Mouse (Mus musculus): Measurements from ENCODE around the gene Khdc4. TPM values are rescaled to one million over a fixed set of nuclear protein-coding genes. Genes with fewer than 3 reads are reported as not detected.

Gene Khdc4
- polyA plus RNA-seq, 1 experiment from 2014 or later, result 81.0 TPM

GRCm38 (mm10) chr3:88664095-88664494 is 21.5 kb upstream of the Khdc4 start:
- Histone ChIP-seq H3K27ac (no peak overlapping the region), H3K9me3 (no peaks in the 10 kb centered on the region), H3K4me1 (no peaks in the 10 kb centered on the region), H3K9ac (no peak overlapping the region), H3K27me3 (replicated peaks) (no peaks in the 10 kb centered on the region), H3K4me3 (replicated peaks) (no peak overlapping the region), H3K36me3 (no peaks in the 10 kb centered on the region), H3K4me2 (no peak overlapping the region)
- WGBS, result 71% methylated on average over 4 of the region's 4 CpGs
- no peak for ATAC-seq (ENCODE audit: insufficient read depth, low FRiP score, low read depth)

- ATAC-seq (ENCODE audit: insufficient read depth, low FRiP score, low read depth), result peak; percentile 68; the same call in 1 of the 2 replicates
- Histone ChIP-seq H3K4me1 (no peaks in the 10 kb centered on the region), H3K27me3 (replicated peaks) (no peaks in the 10 kb centered on the region), H3K9ac (peak overlapping the region; percentile 18; the same call in 1 of the 2 replicates), H3K27ac (no peak overlapping the region), H3K4me2 (peak overlapping the region; percentile 72), H3K36me3 (no peaks in the 10 kb centered on the region), H3K4me3 (replicated peaks) (peak overlapping the region; percentile 31), H3K9me3 (no peaks in the 10 kb centered on the region)
- 9% methylated on average over 11 of the region's 11 CpGs for WGBS
Measured at GRCm38 (mm10) chr3:88677399-88677798, 8.2 kb upstream of the Khdc4 start.

- no peaks in the 10 kb centered on the region for H3K9me3 ChIP-seq
- H3K27me3 ChIP-seq (replicated peaks), result no peaks in the 10 kb centered on the region
- H3K36me3 ChIP-seq, result peaks cover 6% of the 10 kb centered on the region; the same call in 1 of the 2 replicates
- peak overlapping the region; percentile 57; the same call in 1 of the 2 replicates for H3K27ac ChIP-seq
- no peak overlapping the region for H3K4me2 ChIP-seq
- no peak for ATAC-seq (ENCODE audit: insufficient read depth, low FRiP score, low read depth)
- WGBS, result 87% methylated on average over 2 of the region's 2 CpGs
- no peak overlapping the region for H3K4me3 ChIP-seq (replicated peaks)
- no peak overlapping the region for H3K9ac ChIP-seq
- peaks cover 2% of the 10 kb centered on the region; the same call in 1 of the 2 replicates for H3K4me1 ChIP-seq
Measured at GRCm38 (mm10) chr3:88683814-88684213, 1.8 kb upstream of the Khdc4 start.

- H3K9ac ChIP-seq, result no peak overlapping the region
- peak overlapping the region; percentile 52 for H3K4me2 ChIP-seq
- peaks cover 9% of the 10 kb centered on the region; the same call in 1 of the 2 replicates for H3K36me3 ChIP-seq
- ATAC-seq (ENCODE audit: insufficient read depth, low FRiP score, low read depth), result no peak
- no peaks in the 10 kb centered on the region for H3K27me3 ChIP-seq (replicated peaks)
- H3K27ac ChIP-seq, result peak overlapping the region; percentile 97
- peak overlapping the region; percentile 80 for H3K4me3 ChIP-seq (replicated peaks)
- 51% methylated on average over 8 of the region's 8 CpGs for WGBS
- H3K4me1 ChIP-seq, result peaks cover 2% of the 10 kb centered on the region; the same call in 1 of the 2 replicates
- H3K9me3 ChIP-seq, result no peaks in the 10 kb centered on the region
Measured at GRCm38 (mm10) chr3:88684236-88684979, 1.2 kb upstream of the Khdc4 start.

- H3K9ac ChIP-seq, result peak overlapping the region; percentile 90
- peak overlapping the region; percentile 97 for H3K27ac ChIP-seq
- ATAC-seq (ENCODE audit: insufficient read depth, low FRiP score, low read depth), result peak; percentile 48
- no peaks in the 10 kb centered on the region for H3K9me3 ChIP-seq
- no peaks in the 10 kb centered on the region for H3K27me3 ChIP-seq (replicated peaks)
- peaks cover 2% of the 10 kb centered on the region; the same call in 1 of the 2 replicates for H3K4me1 ChIP-seq
- H3K4me3 ChIP-seq (replicated peaks), result peak overlapping the region; percentile 80
- peak overlapping the region; percentile 83 for H3K4me2 ChIP-seq
- H3K36me3 ChIP-seq, result peaks cover 19% of the 10 kb centered on the region; the same call in 1 of the 2 replicates
- WGBS, result under 1% methylated on average over 45 of the region's 45 CpGs
Measured at GRCm38 (mm10) chr3:88685958-88686451, 402 bp downstream of the Khdc4 start.

- Histone ChIP-seq H3K27me3 (replicated peaks) (no peaks in the 10 kb centered on the region), H3K36me3 (peaks cover 19% of the 10 kb centered on the region; the same call in 1 of the 2 replicates), H3K27ac (peak overlapping the region; percentile 97; the same call in 1 of the 2 replicates), H3K9ac (peak overlapping the region; percentile 90), H3K4me2 (peak overlapping the region; percentile 83), H3K4me1 (peaks cover 2% of the 10 kb centered on the region; the same call in 1 of the 2 replicates), H3K4me3 (replicated peaks) (peak overlapping the region; percentile 80), H3K9me3 (no peaks in the 10 kb centered on the region)
- 12% methylated on average over 13 of the region's 13 CpGs for WGBS
- ATAC-seq (ENCODE audit: insufficient read depth, low FRiP score, low read depth), result no peak
Measured at GRCm38 (mm10) chr3:88686734-88687611, 1.4 kb downstream of the Khdc4 start.

- H3K36me3 ChIP-seq, result peaks cover 34% of the 10 kb centered on the region
- no peak overlapping the region for H3K9ac ChIP-seq
- H3K27me3 ChIP-seq (replicated peaks), result no peaks in the 10 kb centered on the region
- peaks cover 2% of the 10 kb centered on the region; the same call in 1 of the 2 replicates for H3K4me1 ChIP-seq
- no peak for ATAC-seq (ENCODE audit: insufficient read depth, low FRiP score, low read depth)
- H3K27ac ChIP-seq, result no peak overlapping the region
- H3K9me3 ChIP-seq, result no peaks in the 10 kb centered on the region
- 84% methylated on average over 5 of the region's 5 CpGs for WGBS
- H3K4me3 ChIP-seq (replicated peaks), result no peak overlapping the region
- no peak overlapping the region for H3K4me2 ChIP-seq
Measured at GRCm38 (mm10) chr3:88689079-88689478, 3.5 kb downstream of the Khdc4 start.

- no peaks in the 10 kb centered on the region for H3K27me3 ChIP-seq (replicated peaks)
- no peak overlapping the region for H3K4me2 ChIP-seq
- H3K4me3 ChIP-seq (replicated peaks), result no peak overlapping the region
- no peak overlapping the region for H3K27ac ChIP-seq
- no peaks in the 10 kb centered on the region for H3K9me3 ChIP-seq
- no peaks in the 10 kb centered on the region for H3K4me1 ChIP-seq
- ATAC-seq (ENCODE audit: insufficient read depth, low FRiP score, low read depth), result no peak
- H3K36me3 ChIP-seq, result peaks cover 73% of the 10 kb centered on the region
- no peak overlapping the region for H3K9ac ChIP-seq
Measured at GRCm38 (mm10) chr3:88695545-88695944, 9.9 kb downstream of the Khdc4 start.

GRCm38 (mm10) chr3:88698051-88698450 is 12.4 kb downstream of the Khdc4 start:
- H3K4me2 ChIP-seq, result no peak overlapping the region
- no peak overlapping the region for H3K4me3 ChIP-seq (replicated peaks)
- WGBS, result 85% methylated on average over 1 of the region's 1 CpGs
- no peak overlapping the region for H3K27ac ChIP-seq
- H3K9ac ChIP-seq, result no peak overlapping the region
- H3K27me3 ChIP-seq (replicated peaks), result no peaks in the 10 kb centered on the region
- H3K4me1 ChIP-seq, result no peaks in the 10 kb centered on the region
- no peaks in the 10 kb centered on the region for H3K9me3 ChIP-seq
- H3K36me3 ChIP-seq, result peaks cover 81% of the 10 kb centered on the region
- ATAC-seq (ENCODE audit: insufficient read depth, low FRiP score, low read depth), result no peak

GRCm38 (mm10) chr3:88698834-88699233 is 13.2 kb downstream of the Khdc4 start:
- H3K4me3 ChIP-seq (replicated peaks), result no peak overlapping the region
- H3K27me3 ChIP-seq (replicated peaks), result no peaks in the 10 kb centered on the region
- ATAC-seq (ENCODE audit: insufficient read depth, low FRiP score, low read depth), result no peak
- no peaks in the 10 kb centered on the region for H3K9me3 ChIP-seq
- no peaks in the 10 kb centered on the region for H3K4me1 ChIP-seq
- H3K9ac ChIP-seq, result no peak overlapping the region
- WGBS, result 91% methylated on average over 6 of the region's 6 CpGs
- no peak overlapping the region for H3K4me2 ChIP-seq
- no peak overlapping the region for H3K27ac ChIP-seq
- H3K36me3 ChIP-seq, result peaks cover 76% of the 10 kb centered on the region

- peaks cover 73% of the 10 kb centered on the region for H3K36me3 ChIP-seq
- H3K27ac ChIP-seq, result no peak overlapping the region
- H3K4me1 ChIP-seq, result no peaks in the 10 kb centered on the region
- no peaks in the 10 kb centered on the region for H3K9me3 ChIP-seq
- no peak overlapping the region for H3K9ac ChIP-seq
- no peak overlapping the region for H3K4me3 ChIP-seq (replicated peaks)
- WGBS, result 89% methylated on average over 3 of the region's 3 CpGs
- no peak for ATAC-seq (ENCODE audit: insufficient read depth, low FRiP score, low read depth)
- H3K4me2 ChIP-seq, result no peak overlapping the region
- H3K27me3 ChIP-seq (replicated peaks), result no peaks in the 10 kb centered on the region
Measured at GRCm38 (mm10) chr3:88700247-88700646, 14.6 kb downstream of the Khdc4 start.

Measured in stomach, embryonic 15.5 days (tissue).